Mouse (Mus musculus): ENCODE data around the gene Osbp2. TPM values are rescaled to one million over a fixed set of nuclear protein-coding genes. Genes with fewer than 3 reads are reported as not detected.

Osbp2 gene
- polyA plus RNA-seq, 1 experiment from 2014 or later: 22.7 TPM

GRCm38 (mm10) chr11:3661964-3662363, 201.7 kb downstream of the Osbp2 start:
- 86% methylated on average over 2 of the region's 2 CpGs for WGBS
- H3K9ac ChIP-seq (replicated peaks; ENCODE audit: low read depth, low read length): no peak overlapping the region
- H3K4me3 ChIP-seq (ENCODE audit: low read depth, low read length): no peak overlapping the region
- H3K4me1 ChIP-seq (ENCODE audit: control insufficient read depth, insufficient read depth, low read length): no peaks in the 10 kb centered on the region
- H3K9me3 ChIP-seq (ENCODE audit: control insufficient read depth, low read length): no peaks in the 10 kb centered on the region
- H3K27ac ChIP-seq (ENCODE audit: low read depth, low read length): no peak overlapping the region
- no peak for ATAC-seq (ENCODE audit: low read depth)
- H3K27me3 ChIP-seq (ENCODE audit: control insufficient read depth, insufficient read depth, low read length): no peaks in the 10 kb centered on the region
- H3K4me2 ChIP-seq (ENCODE audit: low read depth, low read length): no peak overlapping the region
- peaks cover 10% of the 10 kb centered on the region; the same call in 1 of the 2 replicates for H3K36me3 ChIP-seq (ENCODE audit: control insufficient read depth, insufficient read depth, low read length)

Other genes starting within 250 kb of the Osbp2 start
- gene Morc2a, start 214.7 kb downstream of the Osbp2 start, polyA plus RNA-seq (2014; fragmentation: Nextera tagmentation; extraction: Ambion mirVana): 31.0 and 37.0 TPM in 2 replicates
- gene 4921536K21Rik, start 31.2 kb upstream of the Osbp2 start, polyA plus RNA-seq (2014; fragmentation: Nextera tagmentation; extraction: Ambion mirVana): 0.13 and 0.17 TPM in 2 replicates
- gene Dusp18, start 31.3 kb upstream of the Osbp2 start, polyA plus RNA-seq (2014; fragmentation: Nextera tagmentation; extraction: Ambion mirVana): 23.7 and 27.8 TPM in 2 replicates
- 11.6 and 13.6 TPM in 2 replicates for gene Slc35e4, start 50.8 kb upstream of the Osbp2 start, polyA plus RNA-seq (2014; fragmentation: Nextera tagmentation; extraction: Ambion mirVana)
- gene Tcn2, start 68.3 kb upstream of the Osbp2 start, polyA plus RNA-seq (2014; fragmentation: Nextera tagmentation; extraction: Ambion mirVana): 15.4 and 30.9 TPM in 2 replicates
- 42.4 and 49.5 TPM in 2 replicates for gene Pes1, start 100.1 kb upstream of the Osbp2 start, polyA plus RNA-seq (2014; fragmentation: Nextera tagmentation; extraction: Ambion mirVana)
- gene 4930556J24Rik, start 112.9 kb upstream of the Osbp2 start, polyA plus RNA-seq (2014; fragmentation: Nextera tagmentation; extraction: Ambion mirVana): 0.23 TPM in 1 of 2 replicates, not detected in the other
- gene Gal3st1, start 119.7 kb upstream of the Osbp2 start, polyA plus RNA-seq (2014; fragmentation: Nextera tagmentation; extraction: Ambion mirVana): 6.2 and 6.7 TPM in 2 replicates
- not detected in 2 replicates for gene Sec14l4, start 167.6 kb upstream of the Osbp2 start, polyA plus RNA-seq (2014; fragmentation: Nextera tagmentation; extraction: Ambion mirVana)
- 0.10 and 0.37 TPM in 2 replicates for gene Sec14l3, start 200.9 kb upstream of the Osbp2 start, polyA plus RNA-seq (2014; fragmentation: Nextera tagmentation; extraction: Ambion mirVana)
- 8.4 and 12.3 TPM in 2 replicates for gene Mtfp1, start 231.5 kb upstream of the Osbp2 start, polyA plus RNA-seq (2014; fragmentation: Nextera tagmentation; extraction: Ambion mirVana)